Mouse (Mus musculus) limb, embryonic 13.5 days (tissue): Measurements from ENCODE around the gene Ncstn. TPM values are rescaled to one million over a fixed set of nuclear protein-coding genes. Genes with fewer than 3 reads are reported as not detected.

Experiments
- ATAC-seq: fragments of 200-750 bp; cut with Nextera tagmentation; 2 replicates; pipeline ENCODE4 v1.8.0; 2017; ENCODE audit warnings: low read depth, moderate number of reproducible peaks, moderate TSS enrichment; ENCODE audit not compliant: low FRiP score
- H3K27ac ChIP-seq: fragments of 300-500 bp; sonication (generic); 2 replicates; pipeline ENCODE4 v1.5.1; 2015; ENCODE audit warnings: inconsistent platforms, mild to moderate bottlenecking, moderate library complexity
- H3K27me3 ChIP-seq: fragments of 300-500 bp; sonication (generic); 2 replicates; pipeline ENCODE4 v1.6.1; 2015; ENCODE audit warnings: mild to moderate bottlenecking, inconsistent platforms
- H3K36me3 ChIP-seq: fragments of 300-500 bp; sonication (generic); 2 replicates; pipeline ENCODE4 v1.6.1; 2015; ENCODE audit warnings: inconsistent platforms, mild to moderate bottlenecking, moderate library complexity
- H3K4me1 ChIP-seq: fragments of 300-500 bp; sonication (generic); 2 replicates; pipeline ENCODE4 v1.6.1; 2015; ENCODE audit warnings: inconsistent platforms
- H3K4me2 ChIP-seq: fragments of 300-500 bp; sonication (generic); replicated peaks from 2 replicates; pipeline ENCODE4 v1.6.1; 2015; ENCODE audit warnings: inconsistent platforms, mild to moderate bottlenecking, moderate library complexity
- H3K4me3 ChIP-seq: fragments of 300-500 bp; sonication (generic); 2 replicates; pipeline ENCODE4 v1.5.1; 2015; ENCODE audit warnings: moderate library complexity, mild to moderate bottlenecking, inconsistent platforms
- H3K9ac ChIP-seq: fragments of 300-500 bp; sonication (generic); 2 replicates; pipeline ENCODE4 v1.6.1; 2015; ENCODE audit warnings: mild to moderate bottlenecking, inconsistent platforms
- H3K9me3 ChIP-seq: fragments of 300-500 bp; sonication (generic); 2 replicates; pipeline ENCODE4 v1.6.1; 2016; ENCODE audit warnings: inconsistent platforms
- WGBS: fragments of 180-500 bp; shearing (Covaris S2); methylation state at CpG from one replicate; pipeline ENCODE4 v1.1.7; 2015; 5-methylcytosine and 5-hydroxymethylcytosine counted together
- polyA plus RNA-seq: library from polyadenylated mRNA; unstranded; fragments of >200 nt; fragmentation: Nextera tagmentation; extraction: Ambion mirVana; gene quantifications from 2 replicates; pipeline ENCODE4 v1.2.1, GENCODE M21; 2015

Gene Ncstn
- polyA plus RNA-seq = 102 and 107 TPM in 2 replicates

DNA sequence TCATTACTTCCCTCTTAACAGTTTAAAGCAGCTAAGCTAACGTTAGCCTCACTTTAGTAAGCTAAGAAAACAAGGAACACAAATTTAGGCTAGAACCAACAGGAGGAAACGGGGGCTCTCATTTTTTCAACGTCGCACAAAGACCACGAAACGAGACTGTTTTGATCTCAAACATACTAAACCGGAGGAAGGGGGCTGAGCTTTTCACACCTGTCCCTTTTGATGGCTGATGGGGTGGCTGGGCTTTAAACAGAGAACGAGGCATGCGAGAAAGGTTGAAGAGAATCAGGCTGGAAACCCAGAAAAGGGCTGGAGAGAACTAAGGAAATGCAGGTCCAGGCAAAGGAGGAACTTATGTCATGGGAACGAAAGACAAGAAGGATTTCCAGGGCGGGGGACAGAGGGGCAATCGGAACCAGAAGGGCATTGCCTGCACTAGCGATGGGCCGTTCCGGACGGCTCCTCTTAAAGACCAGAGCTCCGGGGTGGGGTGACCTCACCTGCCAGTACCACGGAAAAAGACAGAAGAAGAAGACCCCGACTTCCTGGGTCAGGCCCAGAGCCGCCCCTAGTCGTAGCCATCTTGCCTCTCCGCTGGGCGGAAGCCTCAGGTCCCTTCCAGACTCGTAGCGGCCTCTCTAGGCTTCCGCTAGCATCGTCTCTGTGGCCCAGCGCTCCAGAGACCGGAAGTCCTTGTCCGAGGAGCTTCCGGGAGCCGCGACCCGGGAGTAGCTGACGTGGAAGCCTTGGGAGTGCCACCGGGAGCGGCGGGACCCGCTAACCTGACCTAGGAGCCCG is at the start of gene Ncstn, which contains the start of gene Copa:
Gene Ncstn, minus strand, starts transcription at position 695 of the 798 bp plus-strand sequence.
Gene Copa, plus strand, starts transcription at position 429 of the 798 bp plus-strand sequence.
- H3K36me3 ChIP-seq = peaks cover 24% of the 10 kb centered on the region
- under 1% methylated on average over 40 of the region's 40 CpGs for WGBS
- peak within 1 kb of the TSS; percentile 84 for H3K4me3 ChIP-seq
- peak; percentile 97 for ATAC-seq
- peak within 1 kb of the TSS; percentile 68 for H3K4me2 ChIP-seq
- no peaks in the 10 kb centered on the region for H3K27me3 ChIP-seq
- H3K9ac ChIP-seq = peak within 1 kb of the TSS; percentile 89
- no peaks in the 10 kb centered on the region for H3K9me3 ChIP-seq
- peaks cover 19% of the 10 kb centered on the region for H3K4me1 ChIP-seq
- peak within 1 kb of the TSS; percentile 73 for H3K27ac ChIP-seq

DNA sequence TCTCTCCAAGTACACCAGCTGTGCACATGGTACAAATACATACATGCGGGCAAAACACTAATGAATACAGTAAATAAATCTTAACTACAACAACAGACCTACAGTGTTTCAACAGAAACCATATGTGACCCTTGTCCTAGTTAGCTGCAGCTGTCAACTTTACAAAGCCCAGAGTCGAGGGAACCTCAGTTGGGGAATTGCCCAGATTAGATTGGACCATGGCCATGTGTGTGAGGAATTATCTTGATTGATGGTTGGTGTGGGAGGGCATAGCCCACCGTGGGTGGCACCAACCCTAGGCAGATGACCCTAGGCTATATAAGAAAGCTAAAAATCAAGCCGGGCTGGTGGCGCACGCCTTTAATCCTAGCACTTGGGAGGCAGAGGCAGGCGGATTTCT is 49.7 kb upstream of the Ncstn start:
- peaks cover 83% of the 10 kb centered on the region for H3K36me3 ChIP-seq
- WGBS = 70% methylated on average over 7 of the region's 7 CpGs
- 0 out of 2 replicates have a peak, but pooled peaks have one; percentile 14 for ATAC-seq
- H3K4me2 ChIP-seq = no peak overlapping the region
- H3K27me3 ChIP-seq = no peaks in the 10 kb centered on the region
- H3K9ac ChIP-seq = no peak overlapping the region
- H3K27ac ChIP-seq = no peak overlapping the region
- H3K4me1 ChIP-seq = peaks cover 7% of the 10 kb centered on the region
- H3K4me3 ChIP-seq = no peak overlapping the region
- no peaks in the 10 kb centered on the region for H3K9me3 ChIP-seq

DNA sequence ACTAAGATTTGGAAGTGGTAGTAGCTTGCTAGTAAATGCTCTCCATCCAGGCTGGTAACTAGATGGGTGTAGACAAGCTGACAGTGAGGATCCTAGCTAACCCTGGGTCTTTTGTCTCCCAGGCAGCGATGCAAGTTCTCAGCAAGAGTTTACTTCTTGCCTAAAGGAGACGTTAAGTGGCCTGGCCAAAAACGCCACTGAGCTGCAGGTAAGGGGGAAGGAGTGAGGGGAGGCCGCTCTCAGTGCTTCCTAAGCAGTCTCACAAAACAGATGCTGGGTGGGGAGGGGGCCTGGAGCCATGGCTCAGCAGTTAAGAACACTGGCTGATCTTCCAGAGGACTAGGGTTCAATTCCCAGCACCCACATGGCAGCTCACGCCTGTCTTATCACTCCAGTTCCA is 47.2 kb upstream of the Ncstn start:
- Histone ChIP-seq H3K4me1 (peaks cover 14% of the 10 kb centered on the region), H3K9me3 (no peaks in the 10 kb centered on the region), H3K27ac (no peak overlapping the region), H3K9ac (no peak overlapping the region), H3K27me3 (no peaks in the 10 kb centered on the region), H3K4me2 (no peak overlapping the region), H3K4me3 (no peak overlapping the region), H3K36me3 (peaks cover 65% of the 10 kb centered on the region)
- 89% methylated on average over 5 of the region's 5 CpGs for WGBS
- no peak for ATAC-seq

DNA sequence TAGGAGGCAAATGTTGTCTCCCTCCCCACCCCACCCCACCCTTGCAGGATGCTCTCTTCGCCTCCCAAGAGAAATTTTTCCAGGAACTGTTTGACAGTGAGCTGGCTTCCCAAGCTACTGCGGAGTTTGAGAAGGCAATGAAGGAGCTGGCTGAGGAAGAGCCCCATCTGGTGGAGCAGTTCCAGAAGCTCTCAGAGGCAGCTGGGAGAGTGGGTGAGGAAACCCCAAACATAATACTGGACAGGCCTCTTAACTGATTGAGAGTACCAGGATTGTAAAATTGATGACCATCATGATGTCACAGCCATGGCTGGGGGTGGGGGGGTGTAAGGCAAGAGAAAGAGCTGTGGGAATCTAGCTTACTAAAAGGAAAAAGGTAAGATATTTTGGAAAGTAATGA is 46.5 kb upstream of the Ncstn start:
- no peak overlapping the region for H3K9ac ChIP-seq
- H3K4me1 ChIP-seq = peaks cover 14% of the 10 kb centered on the region
- WGBS = 68% methylated on average over 2 of the region's 2 CpGs
- H3K27ac ChIP-seq = no peak overlapping the region
- H3K36me3 ChIP-seq = peaks cover 58% of the 10 kb centered on the region
- ATAC-seq = no peak
- H3K4me3 ChIP-seq = no peak overlapping the region
- no peak overlapping the region for H3K4me2 ChIP-seq
- H3K9me3 ChIP-seq = no peaks in the 10 kb centered on the region
- no peaks in the 10 kb centered on the region for H3K27me3 ChIP-seq

DNA sequence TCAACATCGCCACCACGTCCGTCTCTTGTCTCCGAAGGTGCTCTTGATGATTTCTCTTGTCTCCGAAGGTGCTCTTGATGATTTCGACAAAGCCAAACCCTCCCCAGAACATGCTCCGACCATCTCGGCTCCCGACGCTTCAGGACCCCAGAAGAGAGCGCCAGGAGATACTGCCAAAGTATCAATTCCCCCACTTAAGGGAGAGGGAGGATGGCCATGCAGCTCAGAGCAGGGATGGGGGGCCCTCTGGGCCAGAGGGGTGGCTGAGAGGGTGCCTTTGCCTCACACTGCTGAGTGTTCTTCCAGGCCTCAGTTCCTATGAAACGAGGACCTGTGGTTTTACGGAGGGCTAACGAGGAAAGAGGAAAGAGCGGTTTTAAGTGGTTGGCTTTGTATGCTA is 46.0 kb upstream of the Ncstn start:
- 88% methylated on average over 15 of the region's 15 CpGs for WGBS
- H3K4me3 ChIP-seq = no peak overlapping the region
- no peak overlapping the region for H3K4me2 ChIP-seq
- no peak overlapping the region for H3K27ac ChIP-seq
- no peaks in the 10 kb centered on the region for H3K27me3 ChIP-seq
- ATAC-seq = no peak
- no peaks in the 10 kb centered on the region for H3K9me3 ChIP-seq
- no peak overlapping the region for H3K9ac ChIP-seq
- H3K4me1 ChIP-seq = peaks cover 14% of the 10 kb centered on the region
- H3K36me3 ChIP-seq = peaks cover 55% of the 10 kb centered on the region

DNA sequence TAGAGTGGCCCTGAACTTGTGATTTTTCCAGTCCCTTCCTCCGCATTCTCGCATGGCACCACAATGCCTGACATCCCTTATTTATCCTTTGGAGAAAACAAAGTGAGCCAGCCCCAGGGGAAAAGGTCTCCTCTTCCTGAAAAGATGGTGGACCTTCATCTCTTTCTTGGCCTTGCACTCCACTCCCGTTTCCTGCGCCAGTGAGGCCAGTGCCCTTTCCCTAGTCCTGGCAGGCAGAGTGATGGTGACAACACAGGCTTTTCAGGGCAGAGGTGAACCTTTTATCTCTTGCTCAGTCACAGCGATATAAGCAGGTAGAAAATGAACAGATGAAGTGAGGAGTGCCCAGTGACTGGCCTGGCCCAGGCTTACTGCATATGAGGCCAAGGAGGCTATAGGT is 44.9 kb upstream of the Ncstn start:
- Histone ChIP-seq H3K9ac (peak overlapping the region; percentile 89), H3K9me3 (no peaks in the 10 kb centered on the region), H3K36me3 (peaks cover 56% of the 10 kb centered on the region), H3K4me3 (peak overlapping the region; percentile 83), H3K27me3 (no peaks in the 10 kb centered on the region), H3K4me2 (peak overlapping the region; percentile 74), H3K27ac (no peak overlapping the region), H3K4me1 (peaks cover 14% of the 10 kb centered on the region)
- no peak for ATAC-seq
- whole genome bisulfite sequencing = 39% methylated on average over 5 of the region's 5 CpGs

DNA sequence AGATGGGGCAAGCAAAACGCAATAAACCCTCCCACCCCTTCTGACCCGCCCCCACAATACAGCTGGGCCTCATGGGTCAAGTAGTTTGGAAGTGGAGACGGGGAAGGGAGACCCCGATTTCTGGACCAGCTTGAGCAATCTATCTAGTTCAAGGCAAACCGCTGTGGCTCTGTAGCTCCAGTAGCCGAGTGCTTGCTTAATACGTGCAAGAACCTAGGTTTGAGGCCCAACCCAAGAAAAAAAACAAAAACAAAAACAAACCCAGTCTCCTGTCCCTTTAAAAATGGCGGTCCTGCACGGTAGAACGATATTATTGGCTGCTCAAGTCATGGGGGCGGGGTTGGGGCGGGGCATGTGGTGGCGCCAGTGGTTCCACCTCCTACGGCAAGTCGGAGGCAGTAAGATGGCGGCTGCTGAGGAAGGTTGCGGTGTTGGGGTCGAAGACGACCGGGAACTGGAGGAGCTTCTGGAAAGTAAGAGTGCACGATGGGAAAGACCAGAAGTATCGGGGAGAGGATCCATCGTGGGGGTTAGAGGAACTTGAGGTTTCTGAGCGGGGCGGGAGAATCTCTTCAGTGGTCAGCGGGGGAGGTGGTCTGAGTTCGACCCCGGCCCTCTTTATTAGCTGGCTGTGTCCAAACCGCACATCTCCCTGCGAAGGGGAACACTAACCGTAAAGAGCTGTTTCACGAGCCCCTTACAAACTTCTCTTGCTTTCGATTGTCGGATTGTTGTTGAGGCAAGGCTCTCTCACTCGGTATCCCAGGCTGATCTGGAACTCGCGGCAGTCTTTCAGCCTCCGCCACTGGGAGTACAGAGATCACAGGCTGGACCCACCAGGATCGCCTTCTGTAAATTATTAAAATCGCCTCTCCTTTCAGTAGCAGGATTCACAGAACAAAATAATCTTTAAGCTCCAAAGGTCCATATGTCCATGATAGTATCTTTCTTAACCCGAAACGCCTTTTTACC is 44.1 kb upstream of the Ncstn start, which contains the start of gene Pex19:
Gene Pex19, plus strand, starts transcription at position 380 of the 972 bp plus-strand sequence.
- Histone ChIP-seq H3K4me2 (peak within 1 kb of the TSS; percentile 74), H3K27me3 (no peaks in the 10 kb centered on the region), H3K9me3 (no peaks in the 10 kb centered on the region), H3K27ac (no peak within 1 kb of the TSS), H3K9ac (peak within 1 kb of the TSS; percentile 89), H3K4me1 (peaks cover 14% of the 10 kb centered on the region), H3K4me3 (peak within 1 kb of the TSS; percentile 83), H3K36me3 (peaks cover 56% of the 10 kb centered on the region)
- under 1% methylated on average over 42 of the region's 42 CpGs for WGBS
- peak; percentile 96 for ATAC-seq

DNA sequence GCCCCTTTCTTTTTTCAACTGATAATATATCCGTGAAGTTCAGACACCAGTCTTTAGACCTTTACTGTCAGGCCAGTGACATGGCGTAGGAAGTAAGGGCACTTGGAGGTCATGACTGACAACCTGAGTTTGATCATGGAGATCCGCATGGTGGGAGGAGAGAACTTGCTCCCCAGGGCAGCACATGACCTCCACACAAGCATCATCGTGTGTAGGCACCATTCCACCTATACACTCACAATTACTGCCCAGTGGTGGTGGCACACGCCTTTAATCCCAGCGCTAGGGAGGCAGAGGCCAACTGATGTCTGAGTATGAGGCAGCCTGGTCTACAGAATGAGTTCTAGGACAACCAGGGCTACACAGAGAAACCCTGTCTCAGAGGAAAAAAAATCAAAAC is 42.0 kb upstream of the Ncstn start:
- Histone ChIP-seq H3K4me3 (no peak overlapping the region), H3K27me3 (no peaks in the 10 kb centered on the region), H3K4me1 (peaks cover 14% of the 10 kb centered on the region), H3K36me3 (peaks cover 56% of the 10 kb centered on the region), H3K9ac (no peak overlapping the region), H3K27ac (no peak overlapping the region), H3K4me2 (no peak overlapping the region), H3K9me3 (no peaks in the 10 kb centered on the region)
- ATAC-seq = no peak
- 82% methylated on average over 6 of the region's 6 CpGs for WGBS

DNA sequence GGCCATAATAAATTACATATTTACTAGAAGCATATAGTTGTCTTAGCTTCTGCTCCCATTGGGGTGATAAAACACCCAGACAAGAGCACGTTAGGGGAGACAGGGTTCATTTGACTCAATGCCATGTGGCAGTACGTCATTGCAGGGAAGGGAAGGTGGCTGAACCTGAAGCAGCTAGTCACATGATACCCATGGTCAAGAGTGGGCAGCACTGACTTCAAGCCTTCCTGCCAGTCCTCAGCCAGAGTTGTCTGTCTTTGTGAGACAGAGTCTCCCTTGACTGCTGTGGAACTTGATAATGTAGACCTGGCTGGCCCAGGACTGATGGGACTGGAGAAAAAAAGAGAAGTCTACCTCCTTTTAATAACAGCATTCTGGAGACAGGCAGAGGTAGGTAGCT is 40.1 kb upstream of the Ncstn start:
- no peak for ATAC-seq
- 71% methylated on average over 2 of the region's 2 CpGs for WGBS
- Histone ChIP-seq H3K27ac (no peak overlapping the region), H3K4me2 (no peak overlapping the region), H3K4me1 (peaks cover 10% of the 10 kb centered on the region), H3K9ac (no peak overlapping the region), H3K9me3 (no peaks in the 10 kb centered on the region), H3K36me3 (peaks cover 62% of the 10 kb centered on the region), H3K4me3 (no peak overlapping the region), H3K27me3 (no peaks in the 10 kb centered on the region)

DNA sequence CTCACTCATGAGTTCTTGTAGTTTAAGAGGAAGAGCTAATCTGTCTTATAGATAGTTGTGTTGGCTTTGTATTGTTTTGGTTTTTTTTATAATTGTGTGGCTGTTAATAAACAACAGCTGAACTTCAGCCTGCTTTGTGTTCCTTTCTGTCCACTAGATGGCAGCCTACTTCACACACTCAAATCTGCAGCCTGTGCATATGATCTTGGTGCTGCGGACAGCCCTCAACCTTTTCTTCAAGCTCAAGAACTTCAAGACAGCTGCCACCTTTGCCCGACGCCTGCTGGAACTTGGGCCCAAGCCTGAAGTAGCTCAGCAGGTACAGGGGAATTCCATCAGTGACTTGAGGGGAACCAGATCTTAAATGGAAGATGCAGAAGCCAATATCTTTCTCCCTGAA is 37.1 kb upstream of the Ncstn start:
- Histone ChIP-seq H3K27me3 (no peaks in the 10 kb centered on the region), H3K9me3 (no peaks in the 10 kb centered on the region), H3K27ac (no peak overlapping the region), H3K9ac (no peak overlapping the region), H3K4me3 (no peak overlapping the region), H3K36me3 (peaks cover 91% of the 10 kb centered on the region), H3K4me2 (no peak overlapping the region), H3K4me1 (no peaks in the 10 kb centered on the region)
- WGBS = 44% methylated on average over 3 of the region's 3 CpGs
- ATAC-seq = no peak

DNA sequence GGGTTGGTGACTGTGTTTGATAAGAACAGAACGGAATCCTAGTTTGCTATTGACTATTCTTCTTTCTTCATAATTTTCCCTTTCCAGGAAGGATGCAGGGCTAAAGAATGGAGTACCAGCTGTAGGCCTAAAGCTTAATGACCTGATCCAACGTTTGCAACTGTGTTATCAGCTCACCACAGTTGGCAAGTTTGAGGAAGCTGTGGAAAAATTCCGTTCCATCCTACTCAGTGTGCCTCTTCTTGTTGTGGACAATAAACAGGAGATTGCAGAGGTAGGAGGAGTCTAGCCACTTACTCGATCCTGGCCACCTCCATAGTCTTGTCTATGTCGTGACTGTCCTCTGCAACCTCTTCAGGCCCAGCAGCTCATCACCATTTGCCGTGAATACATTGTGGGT is 36.5 kb upstream of the Ncstn start:
- no peak for ATAC-seq
- Histone ChIP-seq H3K27me3 (no peaks in the 10 kb centered on the region), H3K4me2 (no peak overlapping the region), H3K9ac (no peak overlapping the region), H3K36me3 (peaks cover 97% of the 10 kb centered on the region), H3K4me1 (no peaks in the 10 kb centered on the region), H3K27ac (no peak overlapping the region), H3K4me3 (no peak overlapping the region), H3K9me3 (no peaks in the 10 kb centered on the region)
- 88% methylated on average over 6 of the region's 6 CpGs for WGBS

DNA sequence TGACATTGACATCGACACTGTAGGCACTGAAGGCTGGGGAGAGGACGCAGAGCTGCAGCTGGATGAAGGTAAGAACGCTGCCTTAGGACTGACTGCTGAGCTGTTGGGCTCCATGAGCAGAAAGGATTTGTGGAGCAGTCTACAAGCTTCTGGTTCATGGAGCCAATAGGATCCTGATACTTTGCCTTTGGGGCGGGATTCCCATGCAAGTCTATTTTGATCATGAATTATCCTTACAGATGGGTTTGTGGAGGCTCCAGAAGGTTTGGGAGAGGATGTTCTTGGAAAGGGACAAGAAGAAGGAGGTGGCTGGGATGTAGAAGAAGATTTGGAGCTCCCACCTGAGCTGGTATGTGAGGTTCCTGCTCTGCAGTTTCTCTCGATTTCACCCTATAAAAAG is 34.4 kb upstream of the Ncstn start:
- Histone ChIP-seq H3K27ac (no peak overlapping the region), H3K9me3 (no peaks in the 10 kb centered on the region), H3K4me1 (no peaks in the 10 kb centered on the region), H3K36me3 (peaks cover 99% of the 10 kb centered on the region), H3K4me3 (no peak overlapping the region), H3K27me3 (no peaks in the 10 kb centered on the region), H3K9ac (no peak overlapping the region), H3K4me2 (no peak overlapping the region)
- WGBS = 91% methylated on average over 5 of the region's 5 CpGs
- no peak for ATAC-seq
